Mouse (Mus musculus): ENCODE data around the gene Prdm2. TPM values are rescaled to one million over a fixed set of nuclear protein-coding genes. Genes with fewer than 3 reads are reported as not detected.
A peak's percentile ranks its signal among the peaks of the same experiment; 100 is the strongest.

Prdm2 gene
- total RNA-seq, 2 experiments from 2014 or later: 45.5 to 49.1 TPM

- H3K4me3 ChIP-seq: peak overlapping the region; percentile 88
- no peak for TF ChIP-seq CTCF (conservative IDR thresholded peaks at IDR 0.05)
- peak overlapping the region; percentile 98 for H3K27ac ChIP-seq
- DNase-seq (ENCODE audit: low spot score in 2 of 2): no peak
Observed at GRCm38 (mm10) chr4:143160826-143161225, 52.0 kb downstream of the Prdm2 start.

- no peak for TF ChIP-seq CTCF (conservative IDR thresholded peaks at IDR 0.05)
- Histone ChIP-seq H3K27ac (no peak overlapping the region), H3K4me3 (no peak overlapping the region)
- no peak for DNase-seq (ENCODE audit: low spot score in 2 of 2)
Observed at GRCm38 (mm10) chr4:143159336-143159735, 53.5 kb downstream of the Prdm2 start.

GRCm38 (mm10) chr4:143155871-143156270, 56.9 kb downstream of the Prdm2 start:
- no peak for TF ChIP-seq CTCF (conservative IDR thresholded peaks at IDR 0.05)
- peak overlapping the region; percentile 68 for H3K27ac ChIP-seq
- DNase-seq (ENCODE audit: low spot score in 2 of 2): peak in 1 of 2 experiments; percentile 47
- H3K4me3 ChIP-seq: no peak overlapping the region

GRCm38 (mm10) chr4:143155036-143155435, 57.8 kb downstream of the Prdm2 start:
- DNase-seq (ENCODE audit: low spot score in 2 of 2): no peak
- Histone ChIP-seq H3K27ac (peak overlapping the region; percentile 68; the same call in 1 of the 2 replicates), H3K4me3 (no peak overlapping the region)
- no peak for TF ChIP-seq CTCF (conservative IDR thresholded peaks at IDR 0.05)

GRCm38 (mm10) chr4:143154571-143154970, 58.2 kb downstream of the Prdm2 start:
- H3K4me3 ChIP-seq: no peak overlapping the region
- H3K27ac ChIP-seq: peak overlapping the region; percentile 68; the same call in 1 of the 2 replicates
- TF ChIP-seq CTCF (conservative IDR thresholded peaks at IDR 0.05): no peak
- DNase-seq (ENCODE audit: low spot score in 2 of 2): no peak

- no peak for TF ChIP-seq CTCF (conservative IDR thresholded peaks at IDR 0.05)
- no peak overlapping the region for H3K27ac ChIP-seq
- DNase-seq (ENCODE audit: low spot score in 2 of 2): no peak
- no peak overlapping the region for H3K4me3 ChIP-seq
Observed at GRCm38 (mm10) chr4:143152634-143153033, 60.2 kb downstream of the Prdm2 start.

GRCm38 (mm10) chr4:143151267-143151666, 61.5 kb downstream of the Prdm2 start:
- DNase-seq (ENCODE audit: low spot score in 2 of 2): no peak

GRCm38 (mm10) chr4:143147666-143148065, 65.1 kb downstream of the Prdm2 start:
- DNase-seq (ENCODE audit: low spot score in 2 of 2): no peak
- Histone ChIP-seq H3K4me3 (no peak overlapping the region), H3K27ac (no peak overlapping the region)
- TF ChIP-seq CTCF (conservative IDR thresholded peaks at IDR 0.05): no peak

More at GRCm38 (mm10) chr4:143151267-143151666, 61.5 kb downstream of the Prdm2 start:
- no peak overlapping the region for H3K27ac ChIP-seq
- TF ChIP-seq CTCF (conservative IDR thresholded peaks at IDR 0.05): peak; percentile 78
- H3K4me3 ChIP-seq: no peak overlapping the region

- TF ChIP-seq CTCF (conservative IDR thresholded peaks at IDR 0.05): no peak
- DNase-seq (ENCODE audit: low spot score in 2 of 2): no peak
- no peak overlapping the region for H3K4me3 ChIP-seq
- no peak overlapping the region for H3K27ac ChIP-seq
Observed at GRCm38 (mm10) chr4:143143615-143144014, 69.2 kb downstream of the Prdm2 start.

GRCm38 (mm10) chr4:143141645-143142259, 71.0 kb downstream of the Prdm2 start:
- Histone ChIP-seq H3K4me3 (no peak overlapping the region), H3K27ac (no peak overlapping the region)
- DNase-seq (ENCODE audit: low spot score in 2 of 2): no peak
- TF ChIP-seq CTCF (conservative IDR thresholded peaks at IDR 0.05): no peak

- Histone ChIP-seq H3K4me3 (no peak overlapping the region), H3K27ac (no peak overlapping the region)
- TF ChIP-seq CTCF (conservative IDR thresholded peaks at IDR 0.05): no peak
- DNase-seq (ENCODE audit: low spot score in 2 of 2): no peak
Observed at GRCm38 (mm10) chr4:143140940-143141339, 71.9 kb downstream of the Prdm2 start.

- no peak overlapping the region for H3K27ac ChIP-seq
- TF ChIP-seq CTCF (conservative IDR thresholded peaks at IDR 0.05): no peak
- DNase-seq (ENCODE audit: low spot score in 2 of 2): no peak
- H3K4me3 ChIP-seq: no peak overlapping the region
Observed at GRCm38 (mm10) chr4:143132433-143132832, 80.4 kb downstream of the Prdm2 start.

- DNase-seq (ENCODE audit: low spot score in 2 of 2): no peak
- TF ChIP-seq CTCF (conservative IDR thresholded peaks at IDR 0.05): no peak
- H3K27ac ChIP-seq: no peak overlapping the region
- no peak overlapping the region for H3K4me3 ChIP-seq
Observed at GRCm38 (mm10) chr4:143130441-143130840, 82.4 kb downstream of the Prdm2 start.

GRCm38 (mm10) chr4:143129261-143129760, 83.5 kb downstream of the Prdm2 start:
- no peak for TF ChIP-seq CTCF (conservative IDR thresholded peaks at IDR 0.05)
- no peak overlapping the region for H3K4me3 ChIP-seq
- no peak overlapping the region for H3K27ac ChIP-seq
- no peak for DNase-seq (ENCODE audit: low spot score in 2 of 2)
